Mouse (Mus musculus) 3134 (cell line): Measurements from ENCODE around the gene Col6a6.
A peak's percentile ranks its signal among the peaks of the same experiment; 100 is the strongest.
"Not testable (repeated sequence)": the region's sequence is repeated elsewhere in the genome, so short reads cannot be mapped to it uniquely, and the experiment has no call there.

Experiments used
- DNase-seq: peaks from one replicate; pipeline ENCODE4 v3.0.0-alpha.2; 2011; ENCODE audit warnings: low spot score; ENCODE audit not compliant: insufficient read length; ENCODE audit errors: extremely low read depth

Gene Col6a6

DNA sequence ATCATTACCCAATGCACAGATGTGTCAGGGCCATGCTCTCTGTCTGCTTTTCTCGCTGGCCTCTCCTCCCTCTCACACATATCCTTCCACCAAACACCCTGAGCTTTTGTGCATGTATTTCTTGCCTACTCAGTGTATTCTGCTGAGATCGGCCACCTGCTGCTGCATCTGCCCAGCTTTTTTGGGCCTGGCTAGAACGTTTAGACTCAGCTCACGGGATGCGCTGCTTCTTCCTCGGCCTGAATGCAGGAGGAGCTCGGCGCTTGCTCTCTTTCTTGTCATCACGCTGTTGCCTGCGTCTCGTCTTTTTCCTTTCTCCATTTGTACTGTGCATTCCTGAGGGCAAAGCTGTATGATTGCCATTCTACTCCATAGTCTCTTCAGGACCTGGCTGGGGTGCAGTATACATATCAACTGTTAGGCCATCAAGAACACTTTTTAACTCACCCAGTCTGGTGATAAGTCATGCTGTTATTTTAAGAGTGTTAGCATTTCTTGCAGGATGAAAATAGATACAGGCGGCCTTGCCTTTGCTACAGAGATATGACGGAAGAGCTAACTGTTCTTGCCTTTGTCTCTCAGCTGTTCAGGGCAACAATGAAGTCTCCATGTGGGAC lies 143.3 kb downstream of the Col6a6 start:
- no peak for DNase-seq

DNA sequence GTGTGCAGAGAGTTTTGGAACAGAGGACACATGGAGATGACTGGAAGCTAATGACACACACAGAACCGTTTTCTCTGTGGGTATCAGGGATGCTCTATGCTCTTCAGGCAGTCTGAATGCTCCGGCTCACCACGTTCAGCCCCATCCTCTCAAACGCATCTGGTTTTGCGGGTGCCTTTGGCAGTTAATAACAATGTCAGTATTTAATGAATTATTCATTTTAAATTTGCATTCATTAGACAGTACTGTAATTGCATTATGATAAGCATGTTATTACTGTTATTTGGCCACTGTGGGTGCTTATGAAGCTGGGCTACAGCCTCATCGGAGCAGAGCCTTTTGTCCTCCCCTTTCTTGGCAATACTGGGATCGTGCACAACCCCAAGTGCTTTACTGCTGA lies 146.6 kb downstream of the Col6a6 start:
- DNase-seq = no peak

DNA sequence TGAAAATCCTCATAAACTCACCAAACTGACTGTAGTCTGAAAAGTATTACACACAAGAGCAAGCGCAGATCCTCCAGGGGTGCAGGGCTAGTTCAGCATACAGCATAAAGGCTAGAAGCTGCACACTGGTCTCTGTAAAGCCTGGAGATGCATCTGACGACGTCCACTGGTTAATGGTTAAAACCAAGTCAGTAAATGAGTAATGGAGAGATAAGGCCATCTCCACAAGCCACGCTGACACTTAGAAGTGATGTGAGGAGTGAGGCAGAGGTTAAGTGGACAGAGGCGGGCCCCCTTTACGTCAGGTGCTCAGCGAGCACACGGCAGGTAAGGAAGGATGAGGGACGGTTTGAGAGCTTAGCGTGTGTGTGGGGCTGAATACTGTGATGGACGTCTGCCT lies 152.0 kb downstream of the Col6a6 start:
- DNase-seq = no peak

DNA sequence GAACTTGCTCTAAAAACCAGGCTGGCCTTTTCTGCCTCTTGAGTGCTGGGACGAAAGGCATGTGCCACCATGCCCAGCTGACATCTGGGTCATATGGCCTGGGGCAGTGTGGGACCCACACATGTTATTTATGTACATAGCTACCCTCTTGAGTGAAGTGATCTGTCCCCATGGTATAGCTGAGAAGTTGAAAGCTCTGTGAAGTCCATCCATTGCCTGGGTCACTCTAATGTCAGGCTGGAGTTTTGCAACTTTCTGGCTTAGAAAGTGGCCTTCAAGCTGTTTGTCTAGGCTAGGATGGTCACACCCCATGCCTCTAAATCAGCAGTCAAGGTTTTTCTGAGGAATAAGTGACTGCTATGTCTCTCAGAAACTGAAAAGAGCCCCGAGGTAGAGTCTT lies 155.9 kb downstream of the Col6a6 start:
- no peak for DNase-seq

DNA sequence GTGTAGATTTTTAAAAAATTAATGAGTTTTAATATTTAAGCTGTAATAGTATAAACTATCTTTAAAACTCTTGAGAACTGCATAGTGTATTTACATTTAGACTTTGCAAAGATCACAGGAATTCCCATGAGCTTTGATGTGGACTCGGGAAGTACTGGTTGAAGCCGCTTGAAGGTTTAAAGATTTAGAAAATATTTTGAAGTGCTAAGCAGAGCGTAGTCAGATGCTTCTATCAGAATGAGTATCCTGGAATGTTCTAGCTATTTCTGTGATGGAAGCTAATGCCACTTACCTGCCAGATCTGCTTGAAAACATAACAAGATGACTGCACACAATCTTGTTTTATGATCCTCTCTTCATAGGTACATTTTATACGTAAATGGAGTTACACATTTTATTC lies 157.0 kb downstream of the Col6a6 start:
- DNase-seq = no peak

DNA sequence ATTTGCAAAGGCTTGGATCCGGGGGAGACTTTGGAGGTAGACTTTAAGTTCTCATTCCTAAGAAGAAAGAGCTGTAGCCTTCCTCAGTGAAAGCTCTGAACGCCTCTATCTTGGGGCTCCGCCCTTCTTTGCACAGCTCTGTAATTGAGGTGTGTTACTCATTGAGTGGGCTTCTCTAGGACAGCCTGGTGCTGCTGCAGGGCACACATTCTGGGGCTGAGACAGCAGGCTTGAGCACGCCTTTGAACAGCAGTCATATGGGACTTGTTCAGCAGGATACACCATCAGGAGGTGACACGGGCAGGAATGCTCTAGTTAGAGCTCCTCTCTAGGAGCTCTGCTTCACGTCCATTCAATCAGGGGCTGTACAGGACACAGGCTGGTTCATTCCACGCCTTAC lies 162.7 kb downstream of the Col6a6 start:
- no peak for DNase-seq

DNA sequence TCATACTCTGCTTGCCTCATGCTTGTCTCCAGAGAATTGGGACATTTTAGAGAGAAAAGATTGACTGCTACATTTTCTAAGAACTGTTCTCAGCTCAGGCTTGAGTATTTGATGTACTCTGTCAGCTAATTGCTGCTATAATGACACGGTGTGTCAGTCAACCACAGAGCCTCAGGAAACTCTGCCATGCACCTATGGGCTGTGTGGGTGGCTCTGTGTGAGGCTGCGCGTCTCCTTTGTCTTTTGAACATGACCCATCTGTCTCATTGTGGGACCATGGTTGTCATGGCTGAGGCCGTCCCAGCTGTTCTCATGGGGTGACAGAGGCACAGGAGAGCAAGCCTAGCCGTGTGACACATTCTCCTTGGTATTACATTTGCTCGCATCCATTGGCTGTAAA lies 168.1 kb downstream of the Col6a6 start:
- no peak for DNase-seq

DNA sequence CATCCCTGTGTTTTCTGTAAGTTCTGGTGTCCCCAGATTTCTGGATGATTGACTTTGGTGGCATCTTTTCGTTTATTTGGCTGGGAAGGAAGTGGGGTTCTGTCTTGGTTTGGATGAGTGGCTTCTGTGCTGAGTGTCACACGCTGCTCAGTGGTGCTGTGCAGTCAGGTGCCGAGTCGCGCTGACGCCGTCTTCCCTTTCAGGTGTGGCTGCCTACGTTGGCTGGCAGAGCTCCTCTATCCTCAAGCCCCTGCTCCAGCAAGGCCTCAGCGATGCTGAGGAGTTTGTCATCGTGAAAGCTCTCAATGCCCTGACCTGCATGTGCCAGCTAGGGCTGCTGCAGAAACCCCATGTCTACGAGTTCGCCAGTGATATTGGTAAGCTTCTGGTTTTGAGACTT lies 169.7 kb downstream of the Col6a6 start:
- no peak for DNase-seq

DNA sequence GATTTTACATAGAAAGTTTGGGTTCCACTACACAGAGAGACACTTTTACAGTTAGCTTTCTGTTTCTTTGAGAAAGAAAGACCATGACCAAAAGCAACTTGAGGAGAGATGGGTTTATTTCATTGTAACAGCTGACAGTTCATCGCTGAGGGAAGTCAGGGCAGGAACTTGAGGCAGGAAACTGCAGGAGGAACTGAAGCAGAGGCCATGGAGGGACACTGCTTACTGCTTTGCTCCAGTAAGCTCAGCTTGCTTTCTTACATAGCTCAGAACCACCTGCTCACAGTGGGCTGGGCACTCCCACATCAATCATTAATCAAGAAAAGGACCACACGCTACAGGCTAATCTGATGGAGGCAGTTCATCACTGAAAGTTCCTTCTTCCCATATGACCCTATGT lies 171.8 kb downstream of the Col6a6 start:
- DNase-seq = no peak

DNA sequence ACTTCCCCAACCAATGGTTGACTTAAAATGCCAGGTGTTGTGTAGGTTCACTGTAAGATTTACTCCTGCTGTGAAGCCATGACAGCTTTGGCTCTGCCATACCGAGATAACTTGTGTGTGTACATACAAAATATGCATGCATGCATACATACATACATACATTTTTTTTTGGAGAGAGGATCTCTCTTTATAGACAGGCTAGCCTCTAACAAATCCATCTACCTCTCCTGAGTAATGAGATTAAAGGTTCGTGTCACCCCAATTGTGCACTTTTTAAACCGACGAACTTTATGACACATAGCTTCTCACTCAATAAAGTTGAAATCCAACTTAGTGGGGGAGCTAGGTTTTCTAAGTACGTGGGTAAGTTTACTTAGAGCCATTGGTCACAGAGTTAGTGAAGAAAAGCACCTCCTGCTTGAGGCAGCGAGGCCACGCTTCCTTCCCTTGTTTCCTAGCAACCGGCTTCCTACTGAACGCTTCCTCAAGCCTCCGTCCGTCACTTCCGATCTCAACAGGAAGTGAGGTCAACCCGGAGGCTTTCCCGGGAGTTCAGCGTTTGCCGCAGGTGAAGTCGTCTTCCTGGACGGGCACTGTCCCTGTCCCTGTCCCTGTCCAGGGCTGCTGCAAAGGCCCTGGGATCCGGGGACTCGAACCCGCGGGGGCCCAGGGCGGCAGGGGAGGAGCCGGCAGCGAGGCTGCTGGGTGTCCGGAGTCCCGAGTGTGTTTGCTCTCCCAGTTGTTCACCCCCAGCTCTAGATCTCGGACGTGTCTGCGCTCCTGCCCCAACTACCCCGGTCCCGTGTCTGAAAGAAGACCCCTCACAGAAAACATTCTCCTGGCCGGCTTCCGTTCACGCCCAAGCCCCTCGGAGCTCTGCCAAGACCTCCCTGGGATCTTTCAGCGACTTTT lies 185.2 kb downstream of the Col6a6 start, which contains the start of gene Pik3r4:
Pik3r4 (plus strand) TSS at position 519 of the 912 bp plus-strand sequence.
- DNase-seq = peak; percentile 84

DNA sequence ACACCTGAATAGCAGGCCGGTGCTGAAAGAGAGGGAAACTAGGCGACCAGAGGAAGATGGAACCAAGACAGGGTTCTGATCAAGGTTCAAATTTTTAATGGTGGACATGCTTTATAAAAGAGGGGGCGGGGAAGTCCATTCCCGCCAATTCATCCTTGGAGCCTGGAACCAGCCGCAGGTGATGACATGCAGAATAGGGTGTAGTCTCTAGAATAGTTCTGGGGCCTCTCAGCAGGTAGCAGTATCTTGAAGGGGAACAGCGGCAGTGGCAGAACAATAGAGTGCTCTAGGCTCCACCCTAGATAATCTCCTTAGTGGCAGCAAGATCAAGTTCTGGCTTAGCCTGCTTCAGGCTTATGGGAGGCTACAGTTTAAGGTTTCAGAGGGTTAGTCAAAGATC lies 186.6 kb downstream of the Col6a6 start:
- DNase-seq = not testable (repeated sequence)
